Mouse (Mus musculus) left cerebral cortex, postnatal 10 days (tissue): ENCODE measurements at regions not wholly inside any gene's neighbourhood (a gene's known extent, or its start where the extent isn't known, plus 50 kb on each side); places are given as distances from the start of the nearest gene placed in this dataset.
"Not testable (repeated sequence)": the region's sequence is repeated elsewhere in the genome, so short reads cannot be mapped to it uniquely, and the experiment has no call there.

ENCODE experiments used
- DNase-seq, 2 experiments: peaks; one replicate each; pipeline ENCODE4 v3.0.0; 2021 to 2022; ENCODE audit warnings: low spot score in 2 of 2, mixed read lengths in 1 of 2; ENCODE audit errors: extremely low spot score in 1 of 2
- intact Hi-C: fragments of 180-260 bp; cut with DNase I; formaldehyde crosslinking; loops from one replicate; pipeline ENCODE4 v1.15.1; 2025

DNA sequence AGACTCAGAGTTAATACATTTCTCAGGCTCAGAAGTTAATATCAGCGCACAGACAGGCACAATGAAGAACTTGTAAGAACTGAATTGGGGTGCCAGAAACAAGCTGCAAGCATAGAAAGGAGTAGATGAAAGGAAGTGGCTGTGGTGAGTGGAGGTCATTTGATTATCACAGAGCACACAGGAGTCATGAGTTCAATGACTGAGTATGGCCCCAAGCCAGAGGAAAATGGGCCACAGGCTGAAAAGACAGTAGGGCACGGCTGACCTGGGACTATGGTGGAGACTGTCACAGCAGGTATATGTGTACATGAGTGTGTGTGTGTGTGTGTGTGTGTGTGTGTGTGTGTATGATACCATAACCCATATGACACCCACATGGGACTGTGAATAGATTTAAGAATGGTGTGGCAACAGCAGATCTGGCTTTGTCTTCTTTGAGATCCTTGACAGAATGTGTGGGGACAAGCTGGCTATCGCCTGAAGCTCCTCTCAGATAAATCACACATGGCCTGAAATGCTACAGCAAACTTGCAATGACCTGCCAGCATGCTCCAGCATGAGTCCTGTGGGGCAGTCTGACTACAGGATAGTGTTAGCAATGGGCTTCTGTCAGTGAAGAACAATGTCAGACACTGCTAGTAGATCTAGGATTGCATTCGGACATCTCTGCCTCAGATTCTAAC lies 101.5 kb upstream of the Atp1b1 start:
- intact Hi-C loops, result no loop called here
- DNase-seq, result no peak

- intact Hi-C loops, result no loop called here
- no peak for DNase-seq
These were observed 94.5 kb upstream of the Atp1b1 start for GRCm38 (mm10) chr1:164552658-164553057.

GRCm38 (mm10) chr1:164551019-164551418 lies 92.9 kb upstream of the Atp1b1 start:
- DNase-seq, result no peak
- intact Hi-C loops, result no loop called here

GRCm38 (mm10) chr1:164550596-164550995 lies 92.4 kb upstream of the Atp1b1 start:
- DNase-seq, result no peak
- intact Hi-C loops, result no loop called here

- no peak for DNase-seq
- intact Hi-C loops, result no loop called here
These were observed 89.9 kb upstream of the Atp1b1 start for GRCm38 (mm10) chr1:164548071-164548470.

DNA sequence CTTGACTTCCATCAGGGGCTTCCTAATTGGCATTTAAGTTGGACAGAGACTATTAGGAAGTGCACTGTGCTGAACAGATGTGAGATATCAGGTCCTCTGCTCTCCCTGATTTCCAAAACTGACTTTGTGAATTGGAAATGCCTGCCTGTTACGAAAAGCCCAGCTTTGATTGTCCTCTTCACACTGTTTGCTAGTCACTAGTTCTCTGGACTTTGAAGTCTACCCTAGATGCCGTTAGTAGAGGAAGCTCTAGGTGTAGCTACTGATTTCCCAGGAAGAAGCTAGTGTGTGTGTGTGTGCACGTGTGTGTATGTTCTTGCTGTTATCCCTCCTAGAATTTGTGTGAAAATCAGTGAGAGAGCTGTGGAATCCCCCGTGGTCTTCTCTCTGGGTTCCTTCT lies 87.7 kb upstream of the Atp1b1 start:
- intact Hi-C loops, result no loop called here
- no peak for DNase-seq

GRCm38 (mm10) chr1:164543045-164543803 lies 85.1 kb upstream of the Atp1b1 start:
- intact Hi-C loops, result loop anchor here (5.0 kb wide), 1 partner anchor 81 kb away; no protein-coding TSS in a partner anchor
- no peak for DNase-seq

DNA sequence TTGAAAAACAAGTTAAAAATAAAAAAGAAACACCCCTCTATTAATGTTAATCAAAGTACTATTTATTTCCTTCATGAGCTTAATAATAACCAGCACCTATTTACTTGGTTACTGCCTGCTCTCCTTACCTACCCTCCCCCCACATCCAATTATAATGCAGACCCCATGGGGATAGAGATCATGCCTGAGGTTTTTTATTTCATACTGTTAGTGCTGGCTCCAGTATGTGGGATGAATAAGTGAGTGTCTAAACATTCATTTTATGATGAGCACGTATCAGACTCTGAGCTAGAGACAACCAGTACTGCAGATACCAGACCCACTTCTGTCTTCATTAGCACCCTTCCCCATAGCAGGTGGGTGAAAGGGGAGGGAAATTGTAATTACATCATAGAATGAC lies 83.6 kb upstream of the Atp1b1 start:
- intact Hi-C loops, result loop anchor here (5.0 kb wide), 1 partner anchor 79 kb away; no protein-coding TSS in a partner anchor
- no peak for DNase-seq

DNA sequence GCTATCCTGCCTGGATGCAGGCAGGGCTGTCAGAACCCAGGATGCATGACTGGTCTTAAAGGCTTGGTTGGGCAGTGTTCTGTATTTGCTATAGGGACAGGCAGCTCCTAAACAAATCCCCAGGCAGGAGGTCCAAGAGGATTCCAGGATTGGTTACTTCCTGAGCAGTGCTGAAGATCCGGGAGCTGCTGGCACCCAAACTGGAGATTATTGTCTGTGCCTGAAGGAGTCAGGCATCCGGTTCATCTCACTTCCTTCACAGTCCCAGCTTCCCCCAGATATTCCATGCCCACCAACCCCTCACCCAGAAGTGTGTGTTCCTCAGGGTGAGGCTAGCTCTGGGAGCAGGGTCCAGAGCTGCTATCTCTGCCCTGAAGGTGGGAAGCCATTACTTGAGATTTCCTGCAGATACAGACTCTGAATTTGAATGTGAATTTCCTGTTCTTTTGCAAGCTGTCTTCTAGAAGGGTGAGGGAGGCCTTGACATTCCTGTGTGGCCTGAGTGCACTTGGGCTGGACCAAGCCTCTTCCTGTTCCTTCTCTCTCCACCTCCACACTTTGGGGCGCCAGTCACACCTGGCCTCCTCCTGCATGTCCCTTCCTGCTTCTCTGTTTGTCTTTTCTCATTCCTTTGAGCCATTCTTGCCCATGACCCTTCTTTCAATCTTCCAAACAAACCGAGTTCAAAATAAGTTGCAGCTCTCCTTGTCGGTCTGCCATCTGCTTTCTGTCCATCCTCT lies 80.3 kb upstream of the Atp1b1 start:
- no peak for DNase-seq
- intact Hi-C loops, result no loop called here

DNA sequence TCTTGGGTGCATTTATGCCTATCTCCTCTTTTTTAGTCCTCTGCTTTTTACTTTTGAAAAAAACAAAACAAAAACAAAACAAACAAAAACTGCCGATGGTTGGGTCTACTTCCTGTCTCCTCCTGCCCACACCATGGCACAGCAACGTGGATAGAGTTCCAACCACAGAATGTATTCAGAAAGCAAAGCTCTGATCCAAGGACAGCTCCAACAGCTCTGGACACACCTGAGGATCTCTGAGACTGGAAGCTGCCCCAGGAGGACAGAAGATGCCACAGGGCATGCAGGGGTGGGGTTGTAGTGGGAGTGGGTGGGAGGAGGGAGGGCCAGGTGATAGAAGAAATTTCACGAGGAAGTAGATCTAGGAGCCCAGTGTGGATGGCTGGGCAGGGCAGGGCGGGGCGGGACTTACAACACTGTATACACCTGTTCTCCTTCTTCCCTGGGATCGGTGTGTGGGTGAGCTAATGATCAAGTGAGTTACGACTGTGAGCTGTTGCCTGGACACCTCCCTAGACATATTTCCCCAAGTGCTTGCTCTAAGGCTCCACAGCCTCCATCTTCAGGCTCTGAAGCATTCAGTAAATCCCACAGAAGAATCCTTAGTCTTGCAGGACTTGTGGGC lies 79.3 kb upstream of the Atp1b1 start:
- DNase-seq, result no peak
- intact Hi-C loops, result no loop called here

DNA sequence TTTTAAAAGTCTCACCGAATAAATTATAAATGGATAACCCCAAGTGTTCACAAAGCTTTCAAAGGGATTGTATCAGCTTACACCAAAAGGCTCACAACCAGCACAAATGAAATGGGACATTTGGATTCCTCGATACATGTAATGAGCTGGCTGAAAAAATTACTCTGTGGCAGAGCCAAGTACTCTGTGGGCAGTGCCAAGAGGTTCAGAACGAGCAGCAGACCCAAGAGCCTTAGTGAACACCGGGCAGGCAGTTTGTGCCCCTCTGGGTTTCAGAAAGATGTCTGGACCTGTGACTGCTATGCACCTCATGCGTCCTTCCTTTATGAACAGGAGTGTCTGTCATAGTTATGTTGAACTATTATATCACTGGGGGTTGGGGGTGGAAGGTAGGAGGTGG lies 74.0 kb upstream of the Atp1b1 start:
- DNase-seq, result no peak

GRCm38 (mm10) chr1:164531741-164532140 lies 73.6 kb upstream of the Atp1b1 start:
- intact Hi-C loops, result no loop called here
- DNase-seq, result no peak

More for the DNA sequence above, 74.0 kb upstream of the Atp1b1 start:
- intact Hi-C loops, result no loop called here

- no peak for DNase-seq
- intact Hi-C loops, result no loop called here
These were observed 68.6 kb upstream of the Atp1b1 start for GRCm38 (mm10) chr1:164526748-164527147.

DNA sequence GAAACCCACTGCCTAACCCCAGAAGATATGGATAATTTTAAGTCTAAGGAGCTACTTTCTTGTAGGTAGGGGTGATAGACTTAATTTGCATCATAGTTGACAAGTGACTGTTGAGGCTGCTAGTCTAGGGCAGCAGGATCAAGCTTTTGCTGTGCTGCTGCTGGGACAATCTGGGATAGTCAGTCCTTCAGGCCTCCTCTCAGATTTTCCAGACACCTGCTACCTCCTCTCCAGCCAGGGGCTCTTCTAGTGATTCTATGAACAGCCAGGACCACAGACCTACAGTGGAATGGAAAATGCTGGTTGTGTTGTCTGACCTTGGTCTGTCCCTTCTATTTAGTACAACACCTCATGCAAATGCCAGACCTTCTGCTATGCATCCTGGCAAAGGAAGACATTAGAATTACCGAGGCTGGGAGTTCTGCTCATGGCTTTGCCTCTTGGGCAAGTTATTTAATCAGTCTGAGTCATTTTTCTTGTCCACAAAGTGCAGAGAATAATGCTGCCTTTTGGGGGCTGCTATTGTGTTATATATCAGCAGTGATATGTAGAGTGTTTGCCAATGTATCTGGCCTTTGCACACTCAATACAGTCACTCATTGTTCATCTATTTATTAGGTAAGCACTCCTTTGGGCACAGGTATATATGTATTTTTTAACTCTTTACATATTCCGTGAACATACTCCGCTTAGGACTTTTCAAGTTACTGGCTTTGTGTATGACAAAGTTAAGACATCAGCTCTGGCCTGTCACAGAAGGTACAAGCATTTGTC lies 64.4 kb upstream of the Atp1b1 start:
- intact Hi-C loops, result no loop called here
- no peak for DNase-seq

DNA sequence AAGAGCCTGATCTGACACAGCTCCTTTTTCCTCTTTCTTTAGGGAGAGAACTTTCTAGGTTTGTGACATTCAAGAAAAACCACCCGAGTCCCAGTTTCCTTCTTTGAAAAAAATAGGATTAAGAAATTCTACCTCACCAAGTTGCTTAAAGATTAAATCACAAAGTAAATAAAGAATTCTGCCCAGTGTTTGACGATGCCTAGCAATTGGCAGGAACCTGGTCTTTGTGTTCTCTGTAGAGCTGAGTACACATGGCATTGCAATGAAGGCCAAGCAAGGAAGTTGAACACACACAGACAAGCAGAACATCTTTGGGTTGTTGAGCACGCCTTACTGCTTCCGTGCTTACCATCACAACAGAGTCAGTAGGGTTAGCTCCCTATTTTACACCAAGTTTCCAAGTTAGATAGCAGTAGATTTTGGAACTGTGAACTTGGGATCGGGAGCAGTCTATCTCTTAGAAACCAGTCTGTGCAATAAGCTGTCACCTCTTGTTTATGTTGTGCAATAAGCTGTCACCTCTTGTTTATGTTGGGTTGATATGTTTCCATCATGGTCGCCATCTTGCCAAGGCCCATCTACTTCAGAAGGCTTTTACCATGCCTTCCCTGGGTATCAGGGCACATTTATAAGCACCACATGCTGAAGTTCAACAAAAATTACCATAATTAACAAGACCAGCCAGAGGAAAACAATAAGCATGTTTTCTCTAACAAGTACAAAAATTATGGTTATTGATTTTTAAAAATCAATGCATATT lies 63.4 kb upstream of the Atp1b1 start:
- no peak for DNase-seq
- intact Hi-C loops, result no loop called here

DNA sequence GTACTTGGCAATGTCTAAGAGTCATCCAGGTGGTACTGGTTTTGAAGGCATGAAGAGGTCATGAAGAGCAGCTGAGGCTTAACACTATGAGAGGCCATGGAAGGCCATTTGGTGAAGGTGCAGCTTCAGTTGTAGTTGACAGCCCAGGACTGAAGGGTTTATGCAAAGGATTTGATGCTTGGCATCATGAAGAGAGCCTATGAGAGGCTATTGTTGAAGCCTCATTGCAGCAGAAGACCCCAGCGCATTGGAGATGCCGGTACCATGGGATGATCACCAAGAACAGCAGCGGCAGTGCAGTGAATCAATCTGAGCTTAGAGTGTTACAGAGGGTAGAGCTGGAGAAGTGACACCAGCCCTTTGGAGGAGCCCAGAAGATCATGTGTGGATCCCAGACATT lies 60.7 kb upstream of the Atp1b1 start:
- DNase-seq, result no peak
- intact Hi-C loops, result no loop called here

- no peak for DNase-seq
- intact Hi-C loops, result no loop called here
These were observed 60.2 kb upstream of the Atp1b1 start for GRCm38 (mm10) chr1:164518308-164518707.

DNA sequence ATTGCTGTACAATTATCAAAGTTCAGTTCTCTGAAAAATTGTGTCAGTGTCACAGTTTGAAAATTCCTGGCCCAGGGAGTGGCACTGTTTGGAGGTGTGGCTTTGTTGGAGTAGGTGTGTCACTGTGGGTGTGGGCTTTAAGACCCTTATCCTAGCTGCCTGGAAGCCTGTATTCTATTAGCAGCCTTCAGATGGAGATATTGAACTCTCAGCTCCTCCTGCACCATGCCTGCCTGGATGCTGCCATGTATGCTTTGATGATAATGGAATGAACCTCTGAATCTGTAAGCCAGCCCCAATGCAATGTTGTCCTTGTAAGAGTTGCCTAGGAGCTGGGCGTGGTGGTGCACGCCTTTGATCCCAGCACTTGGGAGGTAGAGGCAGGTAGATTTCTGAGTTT lies 59.2 kb upstream of the Atp1b1 start:
- DNase-seq, intact Hi-C loops: not testable (repeated sequence)
